Comparison of ENCODE assay signal across 16 mouse cellular contexts in genomic region chr10:127333152-127333551, GRCm38 (mm10). TPM values are rescaled to one million over a fixed set of nuclear protein-coding genes. Genes with fewer than 3 reads are reported as not detected.
DNase-seq lines count a peak whose midpoint lies in the region; ATAC-seq and TF ChIP-seq lines count a peak whose summit lies in the region.
"Had no signal": no experiment of that assay in that cellular context is flagged by ENCODE, and none has a peak within 500 bp of the region (broad histone marks: within the 10 kb centered on the region; RNA-seq: fewer than 3 reads in every experiment).

No protein-coding gene starts in this region.

- no peaks in the 10 kb centered on the region for H3K27me3 ChIP-seq in cerebellum, adult 2 months (ENCODE audit: control insufficient read depth, insufficient read depth, low read length)
- peaks cover 14% of the 10 kb centered on the region; the same call in 1 of the 2 replicates for H3K27me3 ChIP-seq in lung, postnatal 0 days (replicated peaks; ENCODE audit: insufficient read depth, low read length)
- H3K27me3 ChIP-seq in hindbrain, embryonic 10.5 days (ENCODE audit: insufficient read depth, poor library complexity, severe bottlenecking) = peaks cover 40% of the 10 kb centered on the region

- 56% methylated on average over 5 of the region's 5 CpGs for WGBS in cerebellum, adult 2 months
- WGBS in lung, postnatal 0 days = 67% methylated on average over 5 of the region's 5 CpGs
- 52% methylated on average over 5 of the region's 5 CpGs for WGBS in bone marrow, adult 2 months
- 60% methylated on average over 5 of the region's 5 CpGs for WGBS in hindbrain, embryonic 10.5 days

- H3K4me1 ChIP-seq in cerebellum, adult 2 months (ENCODE audit: control insufficient read depth, insufficient read depth, low read length) = no peaks in the 10 kb centered on the region
- no peaks in the 10 kb centered on the region for H3K4me1 ChIP-seq in lung, postnatal 0 days (ENCODE audit: insufficient read depth, low read depth, low read length)
- no peaks in the 10 kb centered on the region for H3K4me1 ChIP-seq in bone marrow, adult 2 months (ENCODE audit: control insufficient read depth, insufficient read depth, low read length)
- peaks cover 10% of the 10 kb centered on the region; the same call in 1 of the 2 replicates for H3K4me1 ChIP-seq in hindbrain, embryonic 10.5 days (replicated peaks)

- no peak for DNase-seq in cerebellum, adult 2 months
- DNase-seq in cerebellum, adult 11-12 months = no peak
- DNase-seq in lung, postnatal 0 days (ENCODE audit: low spot score) = no peak
- DNase-seq in lung, postnatal 36 days = no peak
- no peak for DNase-seq in hindbrain, embryonic 10.5 days (ENCODE audit: low spot score)
- DNase-seq in layer of hippocampus, postnatal 14 days (ENCODE audit: low spot score in 2 of 2) = no peak
- DNase-seq: adrenal gland, adult 2 months; cerebellum, postnatal 14 days had no signal

- ATAC-seq in lung, postnatal 0 days = no peak
- ATAC-seq in neutrophil, adult 5-6 weeks (ENCODE audit: extremely low read depth, insufficient number of reproducible peaks, low FRiP score, poor library complexity, severe bottlenecking) = peak; percentile 17; the same call in 1 of the 2 replicates

- H3K9me3 ChIP-seq in lung, postnatal 0 days (ENCODE audit: low read length) = no peaks in the 10 kb centered on the region
- no peaks in the 10 kb centered on the region for H3K9me3 ChIP-seq in hindbrain, embryonic 10.5 days
- H3K9me3 ChIP-seq: hindbrain, embryonic 12.5 days; limb, embryonic 10.5 days had no signal

- peak; percentile 13; the same call in 1 of the 2 replicates for TF ChIP-seq CTCF in cerebellum, adult 2 months (IDR thresholded peaks at IDR 0.05; ENCODE audit: borderline replicate concordance, insufficient read depth, low read depth, low read length)
- TF ChIP-seq CTCF in lung, postnatal 0 days (IDR thresholded peaks at IDR 0.05) = peak; percentile 47
- peak; percentile 19; the same call in 1 of the 2 replicates for TF ChIP-seq CTCF in bone marrow, adult 2 months (IDR thresholded peaks at IDR 0.05; ENCODE audit: control insufficient read depth, insufficient read depth, low read length)

- H3K4me3 ChIP-seq in cerebellum, adult 2 months (replicated peaks; ENCODE audit: insufficient read depth, low read depth, low read length) = no peak overlapping the region
- no peak overlapping the region for H3K4me3 ChIP-seq in lung, postnatal 0 days (ENCODE audit: low read depth, low read length)
- H3K4me3 ChIP-seq in bone marrow, adult 2 months (replicated peaks; ENCODE audit: control insufficient read depth, low read depth, low read length) = no peak overlapping the region
- H3K4me3 ChIP-seq in hindbrain, embryonic 10.5 days = no peak overlapping the region
- H3K4me3 ChIP-seq: megakaryocyte, embryonic 14.5 days had no signal

- TF ChIP-seq EP300 in lung, postnatal 0 days (IDR thresholded peaks at IDR 0.05) = no peak

- H3K9ac ChIP-seq in lung, postnatal 0 days (replicated peaks; ENCODE audit: low read depth) = no peak overlapping the region

- no peak overlapping the region for H3K27ac ChIP-seq in cerebellum, adult 2 months (ENCODE audit: insufficient read depth, low read length)
- H3K27ac ChIP-seq in lung, postnatal 0 days (ENCODE audit: low read length) = no peak overlapping the region
- no peak overlapping the region for H3K27ac ChIP-seq in bone marrow, adult 2 months (ENCODE audit: control insufficient read depth, insufficient read depth, low read depth, low read length, poor library complexity)
- H3K27ac ChIP-seq in hindbrain, embryonic 10.5 days = no peak overlapping the region
- H3K27ac ChIP-seq: hindbrain, embryonic 12.5 days had no signal

- H3K4me2 ChIP-seq in lung, postnatal 0 days (replicated peaks; ENCODE audit: low read depth, low read length) = no peak overlapping the region

- TF ChIP-seq POLR2A in cerebellum, adult 2 months (IDR thresholded peaks at IDR 0.05; ENCODE audit: borderline replicate concordance, insufficient read depth, low read length) = no peak
- no peak for TF ChIP-seq POLR2A in bone marrow, adult 2 months (IDR thresholded peaks at IDR 0.05; ENCODE audit: borderline replicate concordance, control insufficient read depth, low read depth, low read length)

- H3K36me3 ChIP-seq in lung, postnatal 0 days (ENCODE audit: insufficient read depth, low read length) = no peaks in the 10 kb centered on the region
- H3K36me3 ChIP-seq in hindbrain, embryonic 10.5 days = peaks cover 57% of the 10 kb centered on the region
- H3K36me3 ChIP-seq: hindbrain, embryonic 12.5 days had no signal

RNA-seq across cellular contexts. Expression of gene Gli1, which starts 8.6 kb away (rescaled TPM):
- 10.6 and 12.5 TPM in 2 replicates for polyA plus RNA-seq in cerebellum, adult 2 months (2012; rRNA removed)
- polyA plus RNA-seq in lung, postnatal 0 days (2015; fragmentation: Nextera tagmentation; extraction: Ambion mirVana) = 4.2 and 5.2 TPM in 2 replicates
- 2.2 TPM in 1 of 2 replicates, not detected in the other for polyA plus RNA-seq in bone marrow, adult 2 months (2011; ENCODE audit: insufficient read depth, insufficient read length, low replicate concordance, missing spikeins)
- not detected in 2 replicates for total RNA-seq in neutrophil, adult 5-6 weeks (2017)
- polyA plus RNA-seq in hindbrain, embryonic 10.5 days (2016; fragmentation: Nextera tagmentation; extraction: Ambion mirVana) = 7.1 and 7.3 TPM in 2 replicates
- 1 to 10 TPM; 2.0 to 3.3 TPM for total RNA-seq in layer of hippocampus, postnatal 14 days (2021)

RNA-seq across cellular contexts. Expression of gene Arhgap9, which starts 11.4 kb away (rescaled TPM):
- polyA plus RNA-seq in cerebellum, adult 2 months (2012; rRNA removed) = 0.87 and 0.97 TPM in 2 replicates
- 8.5 TPM in 2 replicates for polyA plus RNA-seq in lung, postnatal 0 days (2015; fragmentation: Nextera tagmentation; extraction: Ambion mirVana)
- 30.1 and 77.2 TPM in 2 replicates for polyA plus RNA-seq in bone marrow, adult 2 months (2011; ENCODE audit: insufficient read depth, insufficient read length, low replicate concordance, missing spikeins)
- 146 and 150 TPM in 2 replicates for total RNA-seq in neutrophil, adult 5-6 weeks (2017)
- 1.8 and 2.5 TPM in 2 replicates for polyA plus RNA-seq in hindbrain, embryonic 10.5 days (2016; fragmentation: Nextera tagmentation; extraction: Ambion mirVana)
- 1 to 10 TPM in 1 of 2 experiments, under 1 TPM in 1; 0.99 to 1.1 TPM for total RNA-seq in layer of hippocampus, postnatal 14 days (2021)

RNA-seq across cellular contexts. Expression of gene Inhbe, which starts 21.1 kb away (rescaled TPM):
- 0.03 TPM in 1 of 2 replicates, not detected in the other for polyA plus RNA-seq in cerebellum, adult 2 months (2012; rRNA removed)
- polyA plus RNA-seq in lung, postnatal 0 days (2015; fragmentation: Nextera tagmentation; extraction: Ambion mirVana) = not detected in 2 replicates
- 0.27 TPM in 1 of 2 replicates, not detected in the other for polyA plus RNA-seq in bone marrow, adult 2 months (2011; ENCODE audit: insufficient read depth, insufficient read length, low replicate concordance, missing spikeins)
- 0.12 TPM in 1 of 2 replicates, not detected in the other for total RNA-seq in neutrophil, adult 5-6 weeks (2017)
- polyA plus RNA-seq in hindbrain, embryonic 10.5 days (2016; fragmentation: Nextera tagmentation; extraction: Ambion mirVana) = not detected in 2 replicates
- total RNA-seq in layer of hippocampus, postnatal 14 days (2021) = under 1 TPM in 1 of 2 experiments, not detected in 1; 0.07 TPM
- total RNA-seq: adrenal gland, adult 2 months had no signal
- polyA plus RNA-seq: C2C12 had no signal

RNA-seq across cellular contexts. Expression of gene Mars, which starts 21.6 kb away (rescaled TPM):
- 81.6 and 87.4 TPM in 2 replicates for polyA plus RNA-seq in cerebellum, adult 2 months (2012; rRNA removed)
- polyA plus RNA-seq in lung, postnatal 0 days (2015; fragmentation: Nextera tagmentation; extraction: Ambion mirVana) = 61.1 and 63.1 TPM in 2 replicates
- polyA plus RNA-seq in bone marrow, adult 2 months (2011; ENCODE audit: insufficient read depth, insufficient read length, low replicate concordance, missing spikeins) = 41.6 and 85.0 TPM in 2 replicates
- 57.0 and 63.3 TPM in 2 replicates for total RNA-seq in neutrophil, adult 5-6 weeks (2017)
- polyA plus RNA-seq in hindbrain, embryonic 10.5 days (2016; fragmentation: Nextera tagmentation; extraction: Ambion mirVana) = 171 and 174 TPM in 2 replicates
- total RNA-seq in layer of hippocampus, postnatal 14 days (2021) = 10 to 100 TPM; 56.3 to 59.4 TPM

RNA-seq across cellular contexts. Expression of gene Inhbc, which starts 37.1 kb away (rescaled TPM):
- not detected in 2 replicates for polyA plus RNA-seq in cerebellum, adult 2 months (2012; rRNA removed)
- polyA plus RNA-seq in lung, postnatal 0 days (2015; fragmentation: Nextera tagmentation; extraction: Ambion mirVana) = not detected in 2 replicates
- 0.52 TPM in 1 of 2 replicates, not detected in the other for polyA plus RNA-seq in bone marrow, adult 2 months (2011; ENCODE audit: insufficient read depth, insufficient read length, low replicate concordance, missing spikeins)
- total RNA-seq in neutrophil, adult 5-6 weeks (2017) = not detected in 2 replicates
- polyA plus RNA-seq in hindbrain, embryonic 10.5 days (2016; fragmentation: Nextera tagmentation; extraction: Ambion mirVana) = 0.13 TPM in 1 of 2 replicates, not detected in the other
- total RNA-seq in layer of hippocampus, postnatal 14 days (2021) = not detected
- polyA plus RNA-seq: C2C12; gonadal fat pad, adult 2 months; hindbrain, embryonic 12.5 days; neural tube, embryonic 14.5 days had no signal
